In genomic region chr9:48741433-48742077, GRCm38 (mm10) we compare ENCODE assay signal across 25 mouse cellular contexts.
A peak's percentile ranks its signal among the peaks of the same experiment; 100 is the strongest.
DNase-seq lines count a peak whose midpoint lies in the region; ATAC-seq and TF ChIP-seq lines count a peak whose summit lies in the region.
"Had no signal": no experiment of that assay in that cellular context is flagged by ENCODE, and none has a peak within 500 bp of the region (broad histone marks: within the 10 kb centered on the region; RNA-seq: fewer than 3 reads in every experiment).

No protein-coding gene starts in this region.

- peak overlapping the region; percentile 54 for H3K4me3 ChIP-seq in gastrocnemius, adult 2 months
- no peak overlapping the region for H3K4me3 ChIP-seq in kidney, adult 2 months (ENCODE audit: insufficient read depth, low read depth, low read length)
- no peak overlapping the region for H3K4me3 ChIP-seq in kidney, embryonic 14.5 days (ENCODE audit: low read length)
- H3K4me3 ChIP-seq in layer of hippocampus, adult 2 months = no peak overlapping the region
- no peak overlapping the region for H3K4me3 ChIP-seq in cortical plate, adult 2 months (ENCODE audit: insufficient read depth, low read length)
- H3K4me3 ChIP-seq: forebrain, embryonic 13.5 days; heart, embryonic 15.5 days; hindbrain, embryonic 15.5 days; midbrain, embryonic 10.5 days; midbrain, embryonic 15.5 days; neural tube, embryonic 15.5 days had no signal

- intact Hi-C loops in gastrocnemius, adult 2 months (cut with DNase I) = loop anchor here (2.0 kb wide), 1 partner anchor 95 kb away; the partner anchor contains the start of gene Zbtb16

- H3K4me1 ChIP-seq in kidney, adult 2 months (ENCODE audit: control insufficient read depth, insufficient read depth, low read length) = peaks cover 68% of the 10 kb centered on the region
- peaks cover 32% of the 10 kb centered on the region for H3K4me1 ChIP-seq in kidney, embryonic 14.5 days (ENCODE audit: control insufficient read depth, insufficient read depth, low read length)
- H3K4me1 ChIP-seq in cortical plate, adult 2 months (ENCODE audit: control insufficient read depth, insufficient read depth, low read length) = peaks cover 28% of the 10 kb centered on the region

- no peak for DNase-seq in gastrocnemius, adult 2 months
- no peak for DNase-seq in gastrocnemius, postnatal 10 days
- peak; percentile 63 for DNase-seq in kidney, adult 2 months
- no peak for DNase-seq in layer of hippocampus, adult 2 months (ENCODE audit: low spot score in 2 of 2)
- DNase-seq in layer of hippocampus, postnatal 14 days (ENCODE audit: low spot score in 2 of 2) = no peak
- no peak for DNase-seq in adipocyte (ENCODE audit: low spot score)
- DNase-seq: adrenal gland, adult 2 months; adrenal gland, postnatal 36 days; gastrocnemius, postnatal 36 days; heart, postnatal 4 days; kidney, adult 18-20 months; left cerebral cortex, postnatal 4 days; lung, embryonic 14.5 days; retina, postnatal 1 day; right cerebral cortex, postnatal 14 days had no signal

- no peaks in the 10 kb centered on the region for H3K27me3 ChIP-seq in kidney, adult 2 months (replicated peaks; ENCODE audit: control insufficient read depth, insufficient read depth, low read length)
- no peaks in the 10 kb centered on the region; the same call in 1 of the 2 replicates for H3K27me3 ChIP-seq in kidney, embryonic 14.5 days (ENCODE audit: control insufficient read depth, insufficient read depth, low read length)
- H3K27me3 ChIP-seq: hindbrain, embryonic 15.5 days; midbrain, embryonic 15.5 days; neural tube, embryonic 15.5 days had no signal

- no peak overlapping the region for H3K4me2 ChIP-seq in kidney, embryonic 14.5 days (replicated peaks; ENCODE audit: low read depth, low read length)
- H3K4me2 ChIP-seq: forebrain, embryonic 13.5 days; heart, embryonic 15.5 days; hindbrain, embryonic 15.5 days; lung, embryonic 14.5 days; midbrain, embryonic 15.5 days; neural tube, embryonic 15.5 days had no signal

- no peak for TF ChIP-seq POLR2A in kidney, adult 2 months (IDR thresholded peaks at IDR 0.05; ENCODE audit: low read depth, low read length)
- TF ChIP-seq POLR2A in cortical plate, adult 2 months (IDR thresholded peaks at IDR 0.05; ENCODE audit: extremely low read depth, insufficient read depth, low read length) = no peak

- 80% methylated on average over 14 of the region's 14 CpGs for WGBS in kidney, adult 2 months
- WGBS in kidney, embryonic 14.5 days = 90% methylated on average over 14 of the region's 14 CpGs

- no peak for ATAC-seq in kidney, embryonic 14.5 days (ENCODE audit: low FRiP score, low TSS enrichment)
- ATAC-seq: forebrain, embryonic 13.5 days; inflammation-experienced regulatory T-cells, adult 6 months; midbrain, embryonic 15.5 days had no signal

- H3K36me3 ChIP-seq in kidney, adult 2 months (ENCODE audit: control insufficient read depth, insufficient read depth, low read length) = no peaks in the 10 kb centered on the region
- H3K36me3 ChIP-seq in kidney, embryonic 14.5 days (ENCODE audit: control insufficient read depth, insufficient read depth, low read length) = no peaks in the 10 kb centered on the region
- H3K36me3 ChIP-seq: heart, embryonic 15.5 days; hindbrain, embryonic 15.5 days; midbrain, embryonic 15.5 days; neural tube, embryonic 15.5 days had no signal

- TF ChIP-seq CTCF in gastrocnemius, adult 2 months (IDR thresholded peaks at IDR 0.05) = no peak
- TF ChIP-seq CTCF in kidney, adult 2 months (conservative IDR thresholded peaks at IDR 0.05; ENCODE audit: insufficient read depth, insufficient read length, low read depth, low read length) = no peak
- no peak for TF ChIP-seq CTCF in layer of hippocampus, adult 2 months (conservative IDR thresholded peaks at IDR 0.05)
- TF ChIP-seq CTCF in cortical plate, adult 2 months (IDR thresholded peaks at IDR 0.05; ENCODE audit: extremely low read depth, insufficient read depth, low read length) = no peak

- H3K9ac ChIP-seq in kidney, embryonic 14.5 days (ENCODE audit: low read depth, low read length) = no peak overlapping the region
- H3K9ac ChIP-seq: forebrain, embryonic 13.5 days; heart, embryonic 15.5 days; hindbrain, embryonic 15.5 days; liver, embryonic 14.5 days; lung, embryonic 14.5 days; midbrain, embryonic 15.5 days; neural tube, embryonic 15.5 days had no signal

- peak overlapping the region; percentile 100 for H3K27ac ChIP-seq in gastrocnemius, adult 2 months
- H3K27ac ChIP-seq in kidney, adult 2 months (ENCODE audit: insufficient read depth, low read depth, low read length) = no peak overlapping the region; the same call in 1 of the 2 replicates
- H3K27ac ChIP-seq in kidney, embryonic 14.5 days (ENCODE audit: low read depth, low read length) = no peak overlapping the region
- H3K27ac ChIP-seq in layer of hippocampus, adult 2 months = peak overlapping the region; percentile 99
- H3K27ac ChIP-seq in cortical plate, adult 2 months (ENCODE audit: insufficient read depth, low read length) = 0 out of 2 replicates have a peak overlapping the region, but pooled peaks have one; percentile 76
- H3K27ac ChIP-seq: liver, embryonic 14.5 days; midbrain, embryonic 10.5 days; midbrain, embryonic 15.5 days had no signal

- no peaks in the 10 kb centered on the region for H3K9me3 ChIP-seq in kidney, embryonic 14.5 days (ENCODE audit: control insufficient read depth, low read length)
- H3K9me3 ChIP-seq: forebrain, embryonic 13.5 days; heart, embryonic 15.5 days; hindbrain, embryonic 15.5 days; midbrain, embryonic 10.5 days; midbrain, embryonic 15.5 days; neural tube, embryonic 15.5 days had no signal

Comparison
In these comparisons a context has a peak if more than half of its experiments do, and no peak if none do; other contexts are left out.
1. H3K27ac ChIP-seq: peak in gastrocnemius, adult 2 months (single experiment), layer of hippocampus, adult 2 months (single experiment) and cortical plate, adult 2 months (single experiment); none in kidney, adult 2 months (single experiment) and kidney, embryonic 14.5 days (single experiment).